Mouse (Mus musculus) hindbrain, embryonic 14.5 days (tissue): ENCODE data around the gene Tpt1. TPM values are rescaled to one million over a fixed set of nuclear protein-coding genes. Genes with fewer than 3 reads are reported as not detected.
"Not testable (repeated sequence)": the region's sequence is repeated elsewhere in the genome, so short reads cannot be mapped to it uniquely, and the experiment has no call there.

ENCODE experiments used
- ATAC-seq: fragments of 200-750 bp; cut with Nextera tagmentation; 2 replicates; pipeline ENCODE4 v1.8.0; 2017; ENCODE audit warnings: moderate number of reproducible peaks, mild to moderate bottlenecking, moderate TSS enrichment, moderate library complexity; ENCODE audit not compliant: low FRiP score
- DNase-seq: peaks from one replicate; pipeline ENCODE4 v3.0.0-alpha.2; 2015; ENCODE audit warnings: low spot score
- H3K27ac ChIP-seq: fragments of 300-500 bp; sonication (generic); 2 replicates; pipeline ENCODE4 v1.5.1; 2014; ENCODE audit warnings: mild to moderate bottlenecking, moderate library complexity
- H3K27me3 ChIP-seq: fragments of 300-500 bp; sonication (generic); 2 replicates; pipeline ENCODE4 v1.6.1; 2014; ENCODE audit warnings: mild to moderate bottlenecking, low read length, mixed read lengths; ENCODE audit not compliant: control insufficient read depth, insufficient read depth
- H3K36me3 ChIP-seq: fragments of 300-500 bp; sonication (generic); replicated peaks from 2 replicates; pipeline ENCODE4 v1.6.1; 2014; ENCODE audit not compliant: control insufficient read depth, insufficient read depth
- H3K4me1 ChIP-seq: fragments of 300-500 bp; sonication (generic); replicated peaks from 2 replicates; pipeline ENCODE4 v1.6.1; 2014; ENCODE audit warnings: antibody characterized with exemption, low read length, mixed read lengths; ENCODE audit not compliant: control insufficient read depth, insufficient read depth
- H3K4me2 ChIP-seq: fragments of 300-500 bp; sonication (generic); replicated peaks from 2 replicates; pipeline ENCODE4 v1.6.1; 2014; ENCODE audit warnings: mild to moderate bottlenecking, moderate library complexity
- H3K4me3 ChIP-seq: fragments of 300-500 bp; sonication (generic); replicated peaks from 2 replicates; pipeline ENCODE4 v1.5.1; 2014; ENCODE audit warnings: mild to moderate bottlenecking, low read length
- H3K9ac ChIP-seq: fragments of 300-500 bp; sonication (generic); 2 replicates; pipeline ENCODE4 v1.6.1; 2014
- H3K9me3 ChIP-seq: fragments of 300-500 bp; sonication (generic); 2 replicates; pipeline ENCODE4 v1.6.1; 2016; ENCODE audit warnings: low read length; ENCODE audit not compliant: control insufficient read depth
- WGBS: fragments of 180-500 bp; shearing (Covaris S2); extraction: QIAGEN DNeasy Blood & Tissue Kit; methylation state at CpG from one replicate; pipeline ENCODE4 v1.1.7; 2014; 5-methylcytosine and 5-hydroxymethylcytosine counted together
- polyA plus RNA-seq: library from polyadenylated mRNA; unstranded; fragments of >200 nt; fragmentation: Nextera tagmentation; extraction: Ambion mirVana; gene quantifications from 2 replicates; pipeline ENCODE4 v1.2.1, GENCODE M21; 2014

Gene Tpt1
- polyA plus RNA-seq, 1 experiment from 2014 or later = 871 TPM

- no peak overlapping the region for H3K9ac ChIP-seq
- ATAC-seq = peak; percentile 53; the same call in 1 of the 2 replicates
Measured at GRCm38 (mm10) chr14:75850819-75851218, 5.9 kb downstream of the Tpt1 start.

GRCm38 (mm10) chr14:75852016-75852415 lies 7.1 kb downstream of the Tpt1 start:
- ATAC-seq = no peak
- WGBS = 95% methylated on average over 5 of the region's 5 CpGs
- no peak overlapping the region for H3K27ac ChIP-seq
- H3K4me3 ChIP-seq = no peak overlapping the region
- no peaks in the 10 kb centered on the region for H3K27me3 ChIP-seq
- no peak overlapping the region for H3K4me2 ChIP-seq
- no peak overlapping the region for H3K9ac ChIP-seq
- H3K36me3 ChIP-seq = peaks cover 48% of the 10 kb centered on the region
- no peak for DNase-seq
- peaks cover 15% of the 10 kb centered on the region for H3K4me1 ChIP-seq
- no peaks in the 10 kb centered on the region for H3K9me3 ChIP-seq

More at GRCm38 (mm10) chr14:75850819-75851218, 5.9 kb downstream of the Tpt1 start:
- Histone ChIP-seq H3K4me2 (no peak overlapping the region), H3K4me3 (no peak overlapping the region), H3K27ac (no peak overlapping the region), H3K27me3 (no peaks in the 10 kb centered on the region), H3K4me1 (peaks cover 24% of the 10 kb centered on the region), H3K9me3 (no peaks in the 10 kb centered on the region), H3K36me3 (peaks cover 54% of the 10 kb centered on the region)
- no peak for DNase-seq
- WGBS = 43% methylated on average over 6 of the region's 6 CpGs

- H3K9ac ChIP-seq = no peak overlapping the region
- no peak overlapping the region for H3K27ac ChIP-seq
- WGBS = 65% methylated on average over 17 of the region's 17 CpGs
- no peaks in the 10 kb centered on the region for H3K9me3 ChIP-seq
- no peaks in the 10 kb centered on the region for H3K27me3 ChIP-seq
- peaks cover 14% of the 10 kb centered on the region for H3K36me3 ChIP-seq
- H3K4me3 ChIP-seq = no peak overlapping the region
- ATAC-seq = no peak
- no peak overlapping the region for H3K4me2 ChIP-seq
- DNase-seq = no peak
- no peaks in the 10 kb centered on the region for H3K4me1 ChIP-seq
Measured at GRCm38 (mm10) chr14:75855263-75855992, 10.5 kb downstream of the Tpt1 start.

- no peaks in the 10 kb centered on the region for H3K4me1 ChIP-seq
- H3K36me3 ChIP-seq = no peaks in the 10 kb centered on the region
- H3K9me3 ChIP-seq = no peaks in the 10 kb centered on the region
- no peak overlapping the region for H3K9ac ChIP-seq
- ATAC-seq = no peak
- H3K4me2 ChIP-seq = no peak overlapping the region
- no peaks in the 10 kb centered on the region for H3K27me3 ChIP-seq
- 77% methylated on average over 2 of the region's 2 CpGs for WGBS
- no peak overlapping the region for H3K27ac ChIP-seq
- DNase-seq = no peak
- H3K4me3 ChIP-seq = no peak overlapping the region
Measured at GRCm38 (mm10) chr14:75858181-75858580, 13.3 kb downstream of the Tpt1 start.

- Histone ChIP-seq H3K27ac (no peak overlapping the region), H3K9ac (no peak overlapping the region), H3K4me2 (no peak overlapping the region), H3K4me3 (no peak overlapping the region), H3K27me3 (no peaks in the 10 kb centered on the region), H3K4me1 (peaks cover 9% of the 10 kb centered on the region; the same call in 1 of the 2 replicates), H3K9me3 (no peaks in the 10 kb centered on the region), H3K36me3 (no peaks in the 10 kb centered on the region)
- no peak for ATAC-seq
- WGBS = 82% methylated on average over 2 of the region's 2 CpGs
- DNase-seq = no peak
Measured at GRCm38 (mm10) chr14:75859619-75860018, 14.7 kb downstream of the Tpt1 start.

- H3K4me3 ChIP-seq = no peak overlapping the region
- no peak overlapping the region for H3K9ac ChIP-seq
- whole genome bisulfite sequencing = 93% methylated on average over 6 of the region's 6 CpGs
- no peak for DNase-seq
- H3K36me3 ChIP-seq = no peaks in the 10 kb centered on the region
- no peak for ATAC-seq
- H3K4me1 ChIP-seq = peaks cover 9% of the 10 kb centered on the region; the same call in 1 of the 2 replicates
- no peaks in the 10 kb centered on the region for H3K9me3 ChIP-seq
- H3K27me3 ChIP-seq = no peaks in the 10 kb centered on the region
- no peak overlapping the region for H3K27ac ChIP-seq
- no peak overlapping the region for H3K4me2 ChIP-seq
Measured at GRCm38 (mm10) chr14:75862701-75863100, 17.8 kb downstream of the Tpt1 start.

GRCm38 (mm10) chr14:75863549-75864409 lies 18.9 kb downstream of the Tpt1 start:
- Histone ChIP-seq H3K36me3 (no peaks in the 10 kb centered on the region), H3K4me3 (no peak overlapping the region), H3K9me3 (no peaks in the 10 kb centered on the region), H3K27me3 (no peaks in the 10 kb centered on the region), H3K4me2 (no peak overlapping the region), H3K27ac (peak overlapping the region; percentile 14; the same call in 1 of the 2 replicates), H3K9ac (no peak overlapping the region), H3K4me1 (peaks cover 9% of the 10 kb centered on the region; the same call in 1 of the 2 replicates)
- DNase-seq (peak; percentile 42), ATAC-seq (peak; percentile 82)
- WGBS = 7% methylated on average over 7 of the region's 7 CpGs

GRCm38 (mm10) chr14:75866706-75867333 lies 21.9 kb downstream of the Tpt1 start:
- WGBS = 89% methylated on average over 9 of the region's 9 CpGs
- ATAC-seq (no peak), DNase-seq (no peak)
- H3K9me3 ChIP-seq = no peaks in the 10 kb centered on the region
- no peaks in the 10 kb centered on the region for H3K27me3 ChIP-seq
- no peak overlapping the region for H3K4me3 ChIP-seq
- H3K36me3 ChIP-seq = no peaks in the 10 kb centered on the region
- peaks cover 9% of the 10 kb centered on the region; the same call in 1 of the 2 replicates for H3K4me1 ChIP-seq
- no peak overlapping the region for H3K27ac ChIP-seq
- no peak overlapping the region for H3K4me2 ChIP-seq
- no peak overlapping the region for H3K9ac ChIP-seq

GRCm38 (mm10) chr14:75868028-75868427 lies 23.1 kb downstream of the Tpt1 start:
- not testable (repeated sequence) for H3K9me3 ChIP-seq, DNase-seq, H3K36me3 ChIP-seq, H3K27me3 ChIP-seq, H3K4me1 ChIP-seq, H3K27ac ChIP-seq, ATAC-seq, H3K9ac ChIP-seq, H3K4me3 ChIP-seq, H3K4me2 ChIP-seq
- 55% methylated on average over 3 of the region's 3 CpGs for WGBS
